Comparison of ENCODE assay signal across 17 mouse cellular contexts in genomic region chr19:17567264-17567663, GRCm38 (mm10).
DNase-seq lines count a peak whose midpoint lies in the region; ATAC-seq lines count a peak whose summit lies in the region.
"Had no signal": no experiment of that assay in that cellular context is flagged by ENCODE, and none has a peak within 500 bp of the region (broad histone marks: within the 10 kb centered on the region; RNA-seq: fewer than 3 reads in every experiment).

No protein-coding gene starts in this region.

- peaks cover 6% of the 10 kb centered on the region for H3K36me3 ChIP-seq in heart, embryonic 16.5 days (ENCODE audit: control insufficient read depth, insufficient read depth)
- no peaks in the 10 kb centered on the region for H3K36me3 ChIP-seq in midbrain, embryonic 14.5 days (ENCODE audit: control insufficient read depth, insufficient read depth, low read length)
- no peaks in the 10 kb centered on the region for H3K36me3 ChIP-seq in midbrain, embryonic 11.5 days (ENCODE audit: control insufficient read depth, insufficient read depth, low read length)
- H3K36me3 ChIP-seq in intestine, embryonic 16.5 days (ENCODE audit: control insufficient read depth, insufficient read depth, low read length), result 0 out of 2 replicates have a peak, but pooled peaks cover 2% of the 10 kb centered on the region
- H3K36me3 ChIP-seq: hindbrain, embryonic 15.5 days had no signal

- H3K9ac ChIP-seq in heart, embryonic 16.5 days (ENCODE audit: low read length), result no peak overlapping the region
- H3K9ac ChIP-seq in midbrain, embryonic 14.5 days (replicated peaks; ENCODE audit: low read length), result no peak overlapping the region
- no peak overlapping the region for H3K9ac ChIP-seq in midbrain, embryonic 11.5 days (ENCODE audit: low read length)
- H3K9ac ChIP-seq in intestine, embryonic 16.5 days (ENCODE audit: low read depth, low read length), result no peak overlapping the region
- H3K9ac ChIP-seq: embryonic facial prominence, embryonic 12.5 days; forebrain, postnatal 0 days; heart, embryonic 15.5 days; hindbrain, embryonic 15.5 days had no signal

- peak; percentile 32; the same call in 1 of the 2 replicates for ATAC-seq in heart, embryonic 16.5 days (replicated peaks; ENCODE audit: extremely low read depth, insufficient read depth, low FRiP score)
- no peak for ATAC-seq in midbrain, embryonic 14.5 days (ENCODE audit: low FRiP score, low TSS enrichment)
- ATAC-seq in midbrain, embryonic 11.5 days (ENCODE audit: low FRiP score), result no peak
- ATAC-seq in intestine, embryonic 16.5 days, result peak; percentile 84
- ATAC-seq: forebrain, postnatal 0 days; inflammation-experienced regulatory T-cells, adult 6 months had no signal

- intact Hi-C loops in heart, postnatal 14 days (cut with DNase I), result no loop called here

- 26% methylated on average over 3 of the region's 3 CpGs for WGBS in heart, embryonic 16.5 days
- 77% methylated on average over 3 of the region's 3 CpGs for WGBS in midbrain, embryonic 14.5 days
- WGBS in midbrain, embryonic 11.5 days, result 80% methylated on average over 3 of the region's 3 CpGs
- 52% methylated on average over 3 of the region's 3 CpGs for WGBS in intestine, embryonic 16.5 days

- DNase-seq in heart, postnatal 14 days, result no peak
- DNase-seq in midbrain, embryonic 14.5 days, result peak; percentile 14
- no peak for DNase-seq in midbrain, embryonic 11.5 days (ENCODE audit: low spot score, missing footprints)
- DNase-seq in adrenal gland, postnatal 14 days, result no peak
- DNase-seq: adrenal gland, adult 8-10 months; cerebellum, adult 11-12 months; cerebellum, adult 9-10 months; cerebellum, postnatal 25 days; forebrain, postnatal 0 days; gastrocnemius, postnatal 14 days; heart, postnatal 36 days had no signal

- peaks cover 8% of the 10 kb centered on the region for H3K4me1 ChIP-seq in heart, embryonic 16.5 days (ENCODE audit: control insufficient read depth, insufficient read depth, low read length)
- H3K4me1 ChIP-seq in midbrain, embryonic 14.5 days (ENCODE audit: control insufficient read depth, insufficient read depth, low read length), result no peaks in the 10 kb centered on the region
- H3K4me1 ChIP-seq in midbrain, embryonic 11.5 days (ENCODE audit: control insufficient read depth, insufficient read depth, low read length), result no peaks in the 10 kb centered on the region
- H3K4me1 ChIP-seq in intestine, embryonic 16.5 days (ENCODE audit: control insufficient read depth, insufficient read depth, low read length), result no peaks in the 10 kb centered on the region
- H3K4me1 ChIP-seq: embryonic facial prominence, embryonic 12.5 days; hindbrain, embryonic 15.5 days had no signal

- no peak overlapping the region for H3K27ac ChIP-seq in heart, embryonic 16.5 days (ENCODE audit: low read length)
- no peak overlapping the region for H3K27ac ChIP-seq in midbrain, embryonic 14.5 days (replicated peaks; ENCODE audit: low read depth, low read length)
- H3K27ac ChIP-seq in midbrain, embryonic 11.5 days (ENCODE audit: low read depth, low read length), result no peak overlapping the region
- no peak overlapping the region for H3K27ac ChIP-seq in intestine, embryonic 16.5 days (ENCODE audit: low read length)
- H3K27ac ChIP-seq: embryonic facial prominence, embryonic 12.5 days; heart, embryonic 15.5 days; hindbrain, embryonic 15.5 days had no signal

- no peak overlapping the region for H3K4me3 ChIP-seq in heart, embryonic 16.5 days (ENCODE audit: low read length)
- H3K4me3 ChIP-seq in midbrain, embryonic 14.5 days (replicated peaks; ENCODE audit: low read depth, low read length), result no peak overlapping the region
- no peak overlapping the region for H3K4me3 ChIP-seq in midbrain, embryonic 11.5 days (ENCODE audit: low read depth, low read length)
- H3K4me3 ChIP-seq in intestine, embryonic 16.5 days (ENCODE audit: low read length), result no peak overlapping the region
- H3K4me3 ChIP-seq: embryonic facial prominence, embryonic 12.5 days; heart, embryonic 15.5 days; hindbrain, embryonic 15.5 days had no signal

- H3K4me2 ChIP-seq in heart, embryonic 16.5 days (ENCODE audit: low read depth, low read length), result no peak overlapping the region
- no peak overlapping the region for H3K4me2 ChIP-seq in midbrain, embryonic 14.5 days (ENCODE audit: low read length)
- H3K4me2 ChIP-seq in midbrain, embryonic 11.5 days, result no peak overlapping the region
- no peak overlapping the region for H3K4me2 ChIP-seq in intestine, embryonic 16.5 days (ENCODE audit: low read depth, low read length)
- H3K4me2 ChIP-seq: embryonic facial prominence, embryonic 12.5 days; heart, embryonic 15.5 days; hindbrain, embryonic 15.5 days had no signal

- no peaks in the 10 kb centered on the region for H3K9me3 ChIP-seq in heart, embryonic 16.5 days (replicated peaks; ENCODE audit: control insufficient read depth, low read length)
- H3K9me3 ChIP-seq in midbrain, embryonic 14.5 days (ENCODE audit: control insufficient read depth, low read length), result no peaks in the 10 kb centered on the region
- H3K9me3 ChIP-seq in midbrain, embryonic 11.5 days (ENCODE audit: control insufficient read depth, low read length), result no peaks in the 10 kb centered on the region
- no peaks in the 10 kb centered on the region for H3K9me3 ChIP-seq in intestine, embryonic 16.5 days (ENCODE audit: control insufficient read depth, low read length)
- H3K9me3 ChIP-seq: embryonic facial prominence, embryonic 12.5 days; heart, embryonic 15.5 days; hindbrain, embryonic 15.5 days had no signal

- no peaks in the 10 kb centered on the region for H3K27me3 ChIP-seq in heart, embryonic 16.5 days (ENCODE audit: control insufficient read depth, insufficient read depth, low read length)
- no peaks in the 10 kb centered on the region for H3K27me3 ChIP-seq in midbrain, embryonic 14.5 days (ENCODE audit: control insufficient read depth, insufficient read depth, low read length)
- H3K27me3 ChIP-seq in midbrain, embryonic 11.5 days (ENCODE audit: control insufficient read depth, insufficient read depth, low read length), result no peaks in the 10 kb centered on the region
- H3K27me3 ChIP-seq in intestine, embryonic 16.5 days (replicated peaks; ENCODE audit: control insufficient read depth, insufficient read depth, low read length), result no peaks in the 10 kb centered on the region
- H3K27me3 ChIP-seq: embryonic facial prominence, embryonic 12.5 days; heart, embryonic 15.5 days; hindbrain, embryonic 15.5 days had no signal

Comparison
In these comparisons a context has a peak if more than half of its experiments do, and no peak if none do; other contexts are left out.
1. ATAC-seq: peak in heart, embryonic 16.5 days (single experiment) and intestine, embryonic 16.5 days (single experiment); none in midbrain, embryonic 14.5 days (single experiment) and midbrain, embryonic 11.5 days (single experiment).